Mouse (Mus musculus): ENCODE results near the gene Gm11555. TPM values are rescaled to one million over a fixed set of nuclear protein-coding genes. Genes with fewer than 3 reads are reported as not detected.
"Not testable (repeated sequence)": the region's sequence is repeated elsewhere in the genome, so short reads cannot be mapped to it uniquely, and the experiment has no call there.

The Gm11555 gene
- polyA plus RNA-seq, 1 experiment, result not detected

- TF ChIP-seq CTCF (IDR thresholded peaks at IDR 0.05; ENCODE audit: control insufficient read depth, insufficient read depth, insufficient read length) (no peak), MYOG (IDR thresholded peaks at IDR 0.05; ENCODE audit: control insufficient read depth, extremely low read depth, insufficient read length) (no peak), MYOD1 (IDR thresholded peaks at IDR 0.05; ENCODE audit: control insufficient read depth, insufficient read length, low read depth) (no peak), MAX (IDR thresholded peaks at IDR 0.05) (no peak)
- H3K27me3 ChIP-seq (ENCODE audit: control insufficient read depth, insufficient read depth, insufficient read length), result no peaks in the 10 kb centered on the region
- H3ac ChIP-seq (ENCODE audit: control insufficient read depth, insufficient read length, low read depth), result no peak within 1 kb of the TSS
- H3K36me3 ChIP-seq (ENCODE audit: control insufficient read depth, insufficient read depth), result no peaks in the 10 kb centered on the region
- no peaks in the 10 kb centered on the region for H3K79me2 ChIP-seq (ENCODE audit: control insufficient read depth, insufficient read depth)
- H3K79me3 ChIP-seq (ENCODE audit: low read depth), result no peaks in the 10 kb centered on the region
- H3K4me3 ChIP-seq (ENCODE audit: insufficient read depth, poor library complexity, severe bottlenecking), result no peak within 1 kb of the TSS
Observed at GRCm38 (mm10) chr11:99620335-99620734, 29.7 kb downstream of the Gm11555 start, which contains the start of gene Gm11562. Gene Gm11562 (minus strand): TSS chr11:99620435.

- no peak for TF ChIP-seq CTCF (IDR thresholded peaks at IDR 0.05; ENCODE audit: control insufficient read depth, insufficient read depth, insufficient read length)
- TF ChIP-seq FOSL1 (IDR thresholded peaks at IDR 0.05; ENCODE audit: insufficient read depth, low read length, poor library complexity, severe bottlenecking), result no peak
- Histone ChIP-seq H3K36me3 (ENCODE audit: control insufficient read depth, insufficient read depth) (no peaks in the 10 kb centered on the region), H3ac (ENCODE audit: control insufficient read depth, insufficient read length, low read depth) (no peak within 1 kb of the TSS), H3K79me2 (ENCODE audit: control insufficient read depth, insufficient read depth) (no peaks in the 10 kb centered on the region), H3K4me3 (ENCODE audit: insufficient read depth, poor library complexity, severe bottlenecking) (no peak within 1 kb of the TSS), H3K79me3 (ENCODE audit: low read depth) (no peaks in the 10 kb centered on the region), H3K27me3 (ENCODE audit: control insufficient read depth, insufficient read depth, insufficient read length) (no peaks in the 10 kb centered on the region)
Observed at GRCm38 (mm10) chr11:99614796-99615363, 35.2 kb downstream of the Gm11555 start, which contains the start of gene Krtap2-4. Gene Krtap2-4 (minus strand): TSS chr11:99614846.

DNA sequence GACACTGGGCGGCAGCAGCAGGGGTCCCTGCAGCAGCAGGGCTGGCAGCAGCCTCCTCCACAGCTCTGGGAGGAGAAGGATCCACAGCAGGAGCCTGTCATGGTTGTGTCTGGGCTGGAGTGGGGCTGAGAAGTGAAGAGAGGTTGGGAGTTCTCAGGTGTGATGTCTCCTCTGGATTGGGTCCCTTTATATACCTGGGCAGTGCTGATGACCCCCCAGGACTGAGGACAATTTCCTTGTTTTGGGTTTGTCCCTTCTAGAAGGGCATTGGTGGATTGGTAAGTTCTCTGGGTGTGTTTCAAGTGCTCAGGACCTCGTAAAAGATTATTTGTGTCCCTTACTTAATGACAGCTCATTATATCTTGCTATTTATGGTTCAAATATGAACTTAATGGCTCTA, 39.9 kb downstream of the Gm11555 start, which contains the start of gene Gm11937:
Gene Gm11937, minus strand, starts transcription at position 101 of the 400 bp plus-strand sequence.
- H3K79me2 ChIP-seq (ENCODE audit: control insufficient read depth, insufficient read depth); H3ac ChIP-seq (ENCODE audit: control insufficient read depth, insufficient read length, low read depth); H3K79me3 ChIP-seq (ENCODE audit: low read depth); H3K36me3 ChIP-seq (ENCODE audit: control insufficient read depth, insufficient read depth); H3K4me3 ChIP-seq (ENCODE audit: insufficient read depth, poor library complexity, severe bottlenecking); H3K27me3 ChIP-seq (ENCODE audit: control insufficient read depth, insufficient read depth, insufficient read length): not testable (repeated sequence)

GRCm38 (mm10) chr11:99609126-99609525, 40.9 kb downstream of the Gm11555 start:
- TF ChIP-seq CEBPB (IDR thresholded peaks at IDR 0.05; ENCODE audit: low read depth), result no peak
- TF ChIP-seq USF1 (IDR thresholded peaks at IDR 0.05; ENCODE audit: low read depth), result no peak
- TF ChIP-seq FOSL1 (IDR thresholded peaks at IDR 0.05; ENCODE audit: insufficient read depth, low read length, poor library complexity, severe bottlenecking), result no peak
- no peak for TF ChIP-seq MYOG (IDR thresholded peaks at IDR 0.05; ENCODE audit: control insufficient read depth, extremely low read depth, insufficient read length)
- no peak for TF ChIP-seq MYOD1 (IDR thresholded peaks at IDR 0.05; ENCODE audit: control insufficient read depth, insufficient read length, low read depth)
- no peak overlapping the region for H3ac ChIP-seq (ENCODE audit: control insufficient read depth, insufficient read length, low read depth)
- H3K36me3 ChIP-seq (ENCODE audit: control insufficient read depth, insufficient read depth), result no peaks in the 10 kb centered on the region

DNA sequence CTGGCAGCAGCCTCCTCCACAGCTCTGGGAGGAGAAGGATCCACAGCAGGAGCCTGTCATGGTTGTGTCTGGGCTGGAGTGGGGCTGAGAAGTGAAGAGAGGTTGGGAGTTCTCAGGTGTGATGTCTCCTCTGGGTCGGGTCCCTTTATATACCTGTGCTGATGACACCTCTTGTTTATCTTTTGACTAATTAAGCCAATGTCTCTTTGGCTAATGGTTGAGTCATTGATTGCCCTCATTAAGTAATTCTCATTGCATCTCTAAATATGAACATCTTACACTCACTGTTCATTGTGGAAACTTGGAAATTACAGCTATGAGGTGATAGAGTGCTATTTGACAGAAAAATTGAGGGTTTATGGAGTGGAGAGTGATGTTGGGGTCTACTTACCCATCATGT, 46.8 kb downstream of the Gm11555 start, which contains the start of gene Gm11938:
Gene Gm11938, minus strand, starts transcription at position 101 of the 400 bp plus-strand sequence.
- H3K27me3 ChIP-seq (ENCODE audit: control insufficient read depth, insufficient read depth, insufficient read length); H3K79me3 ChIP-seq (ENCODE audit: low read depth); H3K79me2 ChIP-seq (ENCODE audit: control insufficient read depth, insufficient read depth); H3K4me3 ChIP-seq (ENCODE audit: insufficient read depth, poor library complexity, severe bottlenecking); H3K36me3 ChIP-seq (ENCODE audit: control insufficient read depth, insufficient read depth); H3ac ChIP-seq (ENCODE audit: control insufficient read depth, insufficient read length, low read depth): not testable (repeated sequence)

More at GRCm38 (mm10) chr11:99609126-99609525, 40.9 kb downstream of the Gm11555 start:
- Histone ChIP-seq H3K4me3 (ENCODE audit: insufficient read depth, poor library complexity, severe bottlenecking) (no peak overlapping the region), H3K27me3 (ENCODE audit: control insufficient read depth, insufficient read depth, insufficient read length) (no peaks in the 10 kb centered on the region), H3K79me3 (ENCODE audit: low read depth) (no peaks in the 10 kb centered on the region), H3K79me2 (ENCODE audit: control insufficient read depth, insufficient read depth) (no peaks in the 10 kb centered on the region)

Other genes with a start within 250 kb of the Gm11555 start
- gene Krt12, start 228.0 kb downstream of the Gm11555 start, polyA plus RNA-seq (2012; fragmentation: generic; extraction: Trizol), result not detected
- gene Krt20, start 212.1 kb downstream of the Gm11555 start, polyA plus RNA-seq (2012; fragmentation: generic; extraction: Trizol), result not detected
- not detected for gene Krt23, start 157.1 kb downstream of the Gm11555 start, polyA plus RNA-seq (2012; fragmentation: generic; extraction: Trizol)
- not detected for gene Krt39, start 128.9 kb downstream of the Gm11555 start, polyA plus RNA-seq (2012; fragmentation: generic; extraction: Trizol)
- gene Krt40, start 107.1 kb downstream of the Gm11555 start, polyA plus RNA-seq (2012; fragmentation: generic; extraction: Trizol), result not detected
- not detected for gene Krtap3-3, start 99.4 kb downstream of the Gm11555 start, polyA plus RNA-seq (2012; fragmentation: generic; extraction: Trizol)
- not detected for gene Krtap3-2, start 93.4 kb downstream of the Gm11555 start, polyA plus RNA-seq (2012; fragmentation: generic; extraction: Trizol)
- gene Gm11939, start 90.8 kb downstream of the Gm11555 start, polyA plus RNA-seq (2012; fragmentation: generic; extraction: Trizol), result not detected
- not detected for gene Krtap3-1, start 83.6 kb downstream of the Gm11555 start, polyA plus RNA-seq (2012; fragmentation: generic; extraction: Trizol)
- 0.04 TPM for gene Krtap1-5, start 69.2 kb downstream of the Gm11555 start, polyA plus RNA-seq (2012; fragmentation: generic; extraction: Trizol)
- gene Krtap1-4, start 66.6 kb downstream of the Gm11555 start, polyA plus RNA-seq (2012; fragmentation: generic; extraction: Trizol), result not detected
- gene Krtap1-3, start 58.9 kb downstream of the Gm11555 start, polyA plus RNA-seq (2012; fragmentation: generic; extraction: Trizol), result not detected
- not detected for gene Krtap9-3, start 52.1 kb downstream of the Gm11555 start, polyA plus RNA-seq (2012; fragmentation: generic; extraction: Trizol)
- gene Gm11938, start 46.9 kb downstream of the Gm11555 start, polyA plus RNA-seq (2012; fragmentation: generic; extraction: Trizol), result not detected
- not detected for gene Gm11937, start 40.0 kb downstream of the Gm11555 start, polyA plus RNA-seq (2012; fragmentation: generic; extraction: Trizol)
- gene Krtap2-4, start 35.4 kb downstream of the Gm11555 start, polyA plus RNA-seq (2012; fragmentation: generic; extraction: Trizol), result not detected
- not detected for gene Gm11562, start 29.8 kb downstream of the Gm11555 start, polyA plus RNA-seq (2012; fragmentation: generic; extraction: Trizol)
- not detected for gene Krtap4-1, start 22.0 kb downstream of the Gm11555 start, polyA plus RNA-seq (2012; fragmentation: generic; extraction: Trizol)
- gene Krtap4-2, start 15.2 kb downstream of the Gm11555 start, polyA plus RNA-seq (2012; fragmentation: generic; extraction: Trizol), result not detected
- gene Krtap4-7, start 6.1 kb downstream of the Gm11555 start, polyA plus RNA-seq (2012; fragmentation: generic; extraction: Trizol), result not detected
- gene Gm11563, start 8.7 kb upstream of the Gm11555 start, polyA plus RNA-seq (2012; fragmentation: generic; extraction: Trizol), result not detected
- not detected for gene Krtap4-6, start 15.7 kb upstream of the Gm11555 start, polyA plus RNA-seq (2012; fragmentation: generic; extraction: Trizol)
- gene Gm14190, start 40.5 kb upstream of the Gm11555 start, polyA plus RNA-seq (2012; fragmentation: generic; extraction: Trizol), result not detected
- not detected for gene Gm14180, start 84.1 kb upstream of the Gm11555 start, polyA plus RNA-seq (2012; fragmentation: generic; extraction: Trizol)
- gene Gm11595, start 122.7 kb upstream of the Gm11555 start, polyA plus RNA-seq (2012; fragmentation: generic; extraction: Trizol), result not detected
- gene Krtap4-8, start 130.5 kb upstream of the Gm11555 start, polyA plus RNA-seq (2012; fragmentation: generic; extraction: Trizol), result not detected
- gene Krtap4-9, start 135.0 kb upstream of the Gm11555 start, polyA plus RNA-seq (2012; fragmentation: generic; extraction: Trizol), result not detected
- gene Gm11596, start 143.2 kb upstream of the Gm11555 start, polyA plus RNA-seq (2012; fragmentation: generic; extraction: Trizol), result not detected
- not detected for gene Gm11569, start 148.7 kb upstream of the Gm11555 start, polyA plus RNA-seq (2012; fragmentation: generic; extraction: Trizol)
- gene Gm11554, start 154.2 kb upstream of the Gm11555 start, polyA plus RNA-seq (2012; fragmentation: generic; extraction: Trizol), result not detected
- gene Krtap4-13, start 159.7 kb upstream of the Gm11555 start, polyA plus RNA-seq (2012; fragmentation: generic; extraction: Trizol), result not detected
- gene Gm11564, start 165.4 kb upstream of the Gm11555 start, polyA plus RNA-seq (2012; fragmentation: generic; extraction: Trizol), result not detected
- not detected for gene 2300003K06Rik, start 187.8 kb upstream of the Gm11555 start, polyA plus RNA-seq (2012; fragmentation: generic; extraction: Trizol)
- gene Krtap4-16, start 201.4 kb upstream of the Gm11555 start, polyA plus RNA-seq (2012; fragmentation: generic; extraction: Trizol), result not detected
- not detected for gene Gm11568, start 207.7 kb upstream of the Gm11555 start, polyA plus RNA-seq (2012; fragmentation: generic; extraction: Trizol)
- gene Gm11559, start 214.2 kb upstream of the Gm11555 start, polyA plus RNA-seq (2012; fragmentation: generic; extraction: Trizol), result not detected
- not detected for gene Krtap9-1, start 223.2 kb upstream of the Gm11555 start, polyA plus RNA-seq (2012; fragmentation: generic; extraction: Trizol)
- not detected for gene Gm11567, start 229.0 kb upstream of the Gm11555 start, polyA plus RNA-seq (2012; fragmentation: generic; extraction: Trizol)

Measured in C2C12 (cell line).